Mouse (Mus musculus) spleen, postnatal 4 days (tissue): ENCODE data around the gene Zbtb20.

ENCODE experiments used
- DNase-seq, 2 experiments: peaks; one replicate each; pipeline ENCODE4 v3.0.0; 2022; ENCODE audit warnings: low spot score in 2 of 2

The Zbtb20 gene

DNA sequence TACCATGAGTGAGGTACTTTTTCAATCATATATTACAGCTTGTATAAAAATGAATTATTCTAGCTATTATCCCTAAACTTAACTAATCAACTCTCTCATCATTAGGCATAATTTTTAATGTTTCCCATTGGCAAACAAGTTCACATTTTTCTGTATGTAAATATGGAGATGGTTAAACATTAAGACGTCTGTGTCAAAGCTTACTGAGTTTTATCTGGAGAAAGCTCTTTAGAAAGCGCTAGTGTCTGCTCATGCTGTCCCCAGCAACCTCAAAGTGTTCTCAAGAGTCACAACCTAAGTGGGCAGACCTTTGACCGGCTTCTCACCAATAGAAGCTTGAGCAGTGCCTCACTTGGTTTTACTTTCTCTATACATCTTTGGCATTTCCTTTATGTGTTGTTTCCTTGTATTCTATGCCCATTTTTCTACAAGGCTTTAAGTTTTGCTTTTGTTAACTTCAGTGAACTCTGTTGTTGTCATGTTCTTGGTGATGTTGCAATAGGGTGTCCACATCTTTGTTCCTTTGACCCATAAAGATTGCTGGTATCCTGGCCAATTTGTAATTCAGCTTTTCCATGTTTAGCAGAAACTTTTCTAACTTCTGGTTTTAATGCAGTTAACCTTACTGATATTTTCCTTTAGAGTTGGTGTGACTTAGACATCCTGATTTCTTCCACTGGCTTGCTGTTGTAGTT lies 522.1 kb downstream of the Zbtb20 start:
- DNase-seq, result no peak

DNA sequence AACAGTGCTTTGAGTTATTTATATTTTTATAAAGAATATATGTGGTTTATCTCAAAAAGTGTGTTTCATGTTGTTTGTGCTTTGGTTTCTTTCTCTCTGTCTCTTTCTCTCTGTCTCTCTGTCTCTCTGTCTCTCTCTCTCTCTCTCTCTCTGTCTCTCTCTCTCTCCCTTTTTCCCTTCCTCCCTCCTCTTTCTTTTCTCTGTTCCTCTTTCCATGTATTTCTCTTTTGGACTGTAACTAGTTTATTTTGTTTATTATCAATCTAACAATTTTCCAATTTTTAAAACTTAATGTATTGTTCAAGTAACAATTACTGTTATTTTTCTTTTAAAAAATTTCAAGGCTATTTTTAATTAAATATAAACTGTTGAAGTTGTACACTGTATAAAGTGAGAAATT lies 523.7 kb downstream of the Zbtb20 start:
- DNase-seq, result no peak

DNA sequence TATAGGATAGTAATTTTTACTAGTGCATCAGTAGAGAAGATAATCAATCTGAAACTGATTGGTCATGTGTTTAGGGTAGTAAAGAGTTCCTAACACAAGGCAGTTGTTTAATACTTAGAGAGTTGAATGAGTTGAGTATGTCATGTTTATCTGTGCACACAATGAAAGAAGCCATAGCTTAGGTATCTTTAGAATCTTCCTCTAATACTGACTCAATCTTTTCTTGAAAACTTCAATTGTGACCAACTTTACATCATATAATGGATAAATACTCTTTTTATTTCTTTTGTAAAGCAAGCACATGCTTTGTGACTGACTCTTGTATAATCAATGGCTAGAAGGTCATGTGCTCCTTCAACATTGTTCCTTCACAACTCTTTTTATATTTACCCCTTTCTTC lies 524.4 kb downstream of the Zbtb20 start:
- no peak for DNase-seq

DNA sequence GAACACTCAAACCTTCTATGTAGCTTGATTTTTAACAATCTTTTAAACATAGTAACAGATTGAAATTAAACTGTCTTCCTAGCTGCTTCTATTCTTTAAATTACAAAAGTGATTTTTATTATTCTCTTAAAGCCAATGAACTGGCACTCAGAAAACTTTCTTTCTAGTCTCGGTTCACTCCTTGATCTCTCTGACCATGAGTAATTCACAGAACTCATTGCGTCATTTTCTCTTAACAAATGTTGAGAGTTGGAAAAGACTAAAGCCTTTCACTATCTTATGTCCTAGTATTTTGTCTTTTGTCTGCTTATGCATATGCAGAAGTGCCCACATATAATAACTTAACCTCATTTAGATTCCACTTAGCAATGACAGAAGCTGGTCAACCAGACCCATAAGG lies 525.3 kb downstream of the Zbtb20 start:
- DNase-seq, result no peak

DNA sequence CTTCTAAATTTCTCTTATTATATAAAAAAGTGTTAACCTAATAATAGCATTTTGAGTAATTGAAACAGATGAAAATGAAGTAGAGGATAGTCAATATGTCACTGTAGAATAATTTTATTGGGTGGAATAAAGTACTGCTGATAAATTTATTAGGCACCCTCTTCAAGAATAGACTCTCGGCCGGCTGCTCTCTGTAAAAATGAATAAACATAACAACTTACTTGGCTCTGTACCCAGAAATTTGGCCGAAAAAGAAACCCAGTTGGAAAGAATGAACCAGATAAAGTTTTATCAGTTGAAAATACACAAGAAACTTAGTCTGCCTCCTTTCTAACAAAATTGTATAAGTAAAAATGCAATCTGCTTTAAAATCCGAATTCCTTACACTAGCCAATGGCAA lies 527.2 kb downstream of the Zbtb20 start:
- no peak for DNase-seq

DNA sequence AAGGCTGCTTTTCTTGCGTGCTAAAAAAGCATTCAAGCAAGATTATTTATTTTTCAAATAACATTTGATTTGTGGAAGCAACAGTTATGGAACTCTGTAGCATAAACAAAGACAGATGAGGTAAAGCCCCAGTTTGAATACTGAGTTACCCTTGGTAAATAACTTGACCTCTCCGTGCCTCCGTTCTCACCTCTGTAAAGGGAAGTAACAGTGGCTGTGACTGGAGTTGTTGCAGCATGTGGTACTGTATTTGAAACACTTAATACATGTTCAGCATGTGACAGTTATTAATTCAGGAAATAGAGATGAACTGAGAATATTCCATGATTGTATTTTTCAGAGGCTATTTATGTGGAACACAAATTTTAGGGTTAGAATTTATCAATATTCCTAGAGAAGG lies 529.4 kb downstream of the Zbtb20 start:
- DNase-seq, result no peak

DNA sequence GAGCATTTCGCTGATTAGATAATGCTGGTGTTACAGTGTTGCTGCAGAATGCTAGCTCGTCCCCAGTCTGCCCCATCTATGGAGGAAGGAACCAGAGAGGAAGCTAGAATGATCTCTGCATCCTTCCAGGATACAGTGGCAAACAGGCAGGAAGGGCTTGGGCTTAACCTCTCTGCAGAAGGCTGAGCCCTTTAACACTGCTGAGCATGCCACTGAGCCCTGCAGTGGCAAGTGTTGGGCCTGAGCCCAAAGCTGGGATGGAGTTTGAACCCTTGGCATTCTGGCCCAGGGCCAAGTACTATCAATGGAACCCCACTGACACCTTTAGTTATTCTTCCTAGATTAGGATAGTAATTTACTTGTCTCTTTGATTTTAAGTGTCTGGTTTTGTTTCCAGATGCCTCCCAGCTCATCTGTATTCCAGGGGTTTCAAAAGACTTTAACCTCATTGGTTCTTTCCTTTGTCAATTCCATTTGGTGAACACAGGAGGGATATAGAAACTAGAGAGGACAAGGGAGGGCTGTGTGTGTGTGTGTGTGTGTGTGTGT lies 532.0 kb downstream of the Zbtb20 start:
- no peak for DNase-seq

DNA sequence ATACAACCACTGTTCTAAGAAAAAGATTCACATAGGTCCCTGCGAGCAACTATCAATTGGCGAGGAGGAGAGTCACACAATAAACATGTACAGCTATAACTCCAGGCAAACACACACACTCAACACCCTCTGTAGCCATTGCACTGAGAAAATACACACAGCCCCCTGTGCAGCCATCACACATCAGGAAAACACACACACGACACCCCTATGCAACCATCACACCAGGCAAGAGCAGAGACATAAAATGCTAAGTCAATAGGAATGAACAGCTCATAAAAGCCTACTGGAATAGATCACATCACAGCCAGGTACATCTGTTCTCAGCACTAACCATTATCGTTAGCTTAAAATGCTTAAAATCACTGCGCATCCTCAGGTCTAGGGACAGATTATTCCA lies 532.9 kb downstream of the Zbtb20 start:
- no peak for DNase-seq

DNA sequence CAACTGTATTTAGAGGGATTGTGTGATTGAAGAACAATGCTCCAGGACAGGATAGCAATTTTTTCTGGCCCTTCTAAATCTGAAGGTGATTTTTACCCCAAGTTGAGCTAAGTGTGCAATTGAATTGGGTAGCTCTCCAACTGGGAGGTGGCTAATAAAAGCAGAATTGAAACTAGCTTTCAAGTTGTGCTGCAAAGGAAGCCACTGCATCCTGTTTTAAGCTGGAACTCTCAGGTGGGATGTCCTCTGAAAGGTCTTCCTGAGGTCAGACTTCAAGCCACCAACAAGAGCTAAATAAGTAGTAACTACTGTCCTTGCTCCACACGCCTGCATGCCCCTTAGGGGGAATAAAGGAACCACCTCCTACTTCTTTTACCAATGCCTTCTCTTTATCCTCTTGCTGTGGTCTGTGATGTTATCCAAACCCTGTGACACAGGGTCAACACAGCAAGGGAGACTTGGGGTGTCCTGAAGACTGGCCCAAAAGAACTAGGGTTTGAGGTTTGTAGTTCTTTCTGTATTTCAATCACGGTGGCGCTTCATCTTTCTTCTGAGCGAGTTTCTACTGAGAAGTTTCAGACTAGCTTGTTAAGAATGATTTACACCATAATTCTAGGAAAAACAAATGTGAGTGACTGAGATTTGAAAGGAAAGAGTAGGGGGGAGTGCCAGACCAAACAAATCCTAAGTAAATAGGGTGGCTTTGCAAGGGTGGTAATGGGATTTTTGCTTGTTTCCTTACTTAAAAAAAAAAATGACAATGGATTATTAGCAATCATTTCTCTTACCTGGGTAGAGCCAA lies 533.6 kb downstream of the Zbtb20 start:
- DNase-seq, result no peak

DNA sequence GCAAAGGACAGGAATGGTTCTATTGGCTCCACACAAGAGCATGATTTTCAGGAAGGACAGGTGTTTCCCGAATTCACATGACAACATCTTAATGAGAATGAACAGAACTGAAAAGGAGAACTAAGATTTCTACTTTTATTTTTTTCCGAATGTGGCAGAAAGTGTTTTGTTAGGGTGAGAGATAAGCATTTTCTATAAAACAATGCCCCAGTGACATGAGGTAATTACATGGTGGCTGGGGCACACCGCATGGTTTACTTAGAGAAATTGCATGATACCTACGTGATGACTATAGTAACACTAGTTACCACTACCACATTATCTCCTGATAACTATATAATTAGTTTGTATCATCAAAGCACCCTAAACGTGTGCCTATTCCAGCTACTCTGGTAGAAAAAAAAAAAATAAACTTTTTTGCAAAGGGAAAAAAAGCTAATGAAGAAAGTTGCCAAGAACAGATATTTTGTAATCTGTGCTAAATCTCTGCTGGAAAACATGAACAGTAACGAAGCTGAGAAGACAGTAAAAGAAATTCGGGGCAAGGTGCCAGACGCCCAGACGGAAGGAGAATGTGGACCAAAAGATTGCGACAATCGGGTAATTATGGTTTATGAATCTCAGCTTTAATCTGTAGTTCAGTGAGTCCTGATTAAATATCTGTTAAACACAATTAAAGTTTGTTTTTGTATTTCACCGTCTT lies 534.4 kb downstream of the Zbtb20 start:
- DNase-seq, result no peak

DNA sequence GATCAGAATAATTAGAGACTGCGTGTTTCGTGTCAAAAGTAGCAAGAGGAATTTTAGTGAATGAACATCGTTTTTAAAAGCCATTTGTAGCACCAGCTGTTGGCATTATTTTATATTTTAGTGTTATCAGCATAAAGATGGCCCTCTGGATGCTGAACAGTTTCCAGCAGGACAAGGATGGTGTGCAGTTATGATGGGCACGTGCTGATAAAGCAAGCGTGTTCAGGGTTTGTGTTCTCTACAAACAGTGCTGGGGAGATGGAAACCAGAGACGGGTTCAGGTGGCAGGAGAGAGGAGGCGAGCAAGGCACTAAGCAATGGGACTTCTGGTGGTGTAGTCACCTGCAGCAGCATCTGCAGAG lies 534.9 kb downstream of the Zbtb20 start:
- no peak for DNase-seq

DNA sequence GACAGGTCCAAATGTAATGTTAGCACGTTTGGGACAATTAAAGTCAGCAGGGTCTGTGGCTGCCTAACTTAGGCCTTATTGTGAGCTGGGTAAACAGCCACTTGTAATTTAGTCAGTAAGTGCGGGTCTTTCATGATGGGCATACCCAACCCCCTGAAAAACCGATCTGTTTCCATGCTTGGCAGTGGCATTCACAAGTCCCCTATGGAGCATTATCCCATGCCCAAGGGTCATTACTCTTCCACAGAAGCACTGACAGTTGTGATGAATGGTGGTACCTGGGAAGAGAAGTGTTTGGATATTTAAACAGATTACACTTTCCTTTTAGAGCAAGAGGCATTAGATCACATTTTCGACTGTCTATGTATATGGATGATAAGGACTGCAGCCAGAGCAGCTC lies 540.2 kb downstream of the Zbtb20 start:
- no peak for DNase-seq

DNA sequence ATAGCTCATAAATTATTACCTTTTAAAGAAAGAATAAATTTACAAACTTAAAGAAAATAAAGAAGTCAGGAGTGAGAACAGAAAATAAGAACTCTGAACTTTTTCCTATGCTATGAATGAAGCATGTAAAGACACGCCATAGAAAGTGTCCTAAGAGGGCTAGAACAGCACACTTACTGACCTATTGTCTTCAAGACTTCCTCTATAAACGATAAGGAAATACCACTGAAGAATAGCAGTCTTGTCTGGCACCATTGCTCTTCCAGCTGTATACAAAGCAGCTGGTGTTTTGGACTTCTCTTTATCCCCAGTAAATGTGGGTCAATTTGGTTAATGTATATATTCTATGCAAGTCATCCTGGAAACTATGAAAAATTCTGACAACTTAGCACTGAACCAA lies 544.2 kb downstream of the Zbtb20 start:
- no peak for DNase-seq

DNA sequence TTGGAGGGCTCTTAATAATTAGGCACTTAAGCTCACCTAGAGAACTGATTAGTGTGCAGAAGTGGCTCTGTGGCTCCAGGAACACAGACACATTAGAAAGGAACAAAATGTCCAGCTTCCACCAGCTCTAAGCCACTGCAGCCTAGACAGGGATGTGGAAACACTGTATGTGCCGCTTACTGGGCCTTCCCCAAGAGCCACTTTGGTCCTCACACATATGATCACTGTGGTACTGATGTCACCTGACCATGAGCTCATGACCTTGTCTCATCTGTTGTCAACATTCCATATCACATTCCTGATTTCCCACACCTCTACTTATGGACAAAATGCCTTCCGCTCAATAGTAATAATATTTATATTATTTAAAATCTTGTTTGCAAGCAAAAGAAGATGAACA lies 553.3 kb downstream of the Zbtb20 start:
- no peak for DNase-seq

DNA sequence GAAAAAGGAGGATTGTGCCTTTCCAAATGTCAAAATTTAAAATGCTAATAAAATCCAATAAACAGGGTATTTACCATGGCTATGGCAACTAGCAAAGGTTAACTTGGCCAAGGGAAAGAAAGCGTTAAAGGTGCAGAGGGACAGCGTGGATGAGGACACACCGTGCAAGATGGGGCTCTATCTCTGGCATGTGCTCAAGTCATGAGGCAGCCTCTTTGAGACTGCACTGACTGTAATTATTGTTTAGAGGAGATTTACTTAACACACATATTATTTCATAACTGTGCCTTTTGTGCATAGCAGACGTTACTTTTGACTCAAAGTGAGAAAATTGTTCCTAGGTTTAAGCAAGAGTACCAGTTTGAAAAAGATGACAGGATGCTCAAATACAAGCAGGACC lies 554.3 kb downstream of the Zbtb20 start:
- no peak for DNase-seq

DNA sequence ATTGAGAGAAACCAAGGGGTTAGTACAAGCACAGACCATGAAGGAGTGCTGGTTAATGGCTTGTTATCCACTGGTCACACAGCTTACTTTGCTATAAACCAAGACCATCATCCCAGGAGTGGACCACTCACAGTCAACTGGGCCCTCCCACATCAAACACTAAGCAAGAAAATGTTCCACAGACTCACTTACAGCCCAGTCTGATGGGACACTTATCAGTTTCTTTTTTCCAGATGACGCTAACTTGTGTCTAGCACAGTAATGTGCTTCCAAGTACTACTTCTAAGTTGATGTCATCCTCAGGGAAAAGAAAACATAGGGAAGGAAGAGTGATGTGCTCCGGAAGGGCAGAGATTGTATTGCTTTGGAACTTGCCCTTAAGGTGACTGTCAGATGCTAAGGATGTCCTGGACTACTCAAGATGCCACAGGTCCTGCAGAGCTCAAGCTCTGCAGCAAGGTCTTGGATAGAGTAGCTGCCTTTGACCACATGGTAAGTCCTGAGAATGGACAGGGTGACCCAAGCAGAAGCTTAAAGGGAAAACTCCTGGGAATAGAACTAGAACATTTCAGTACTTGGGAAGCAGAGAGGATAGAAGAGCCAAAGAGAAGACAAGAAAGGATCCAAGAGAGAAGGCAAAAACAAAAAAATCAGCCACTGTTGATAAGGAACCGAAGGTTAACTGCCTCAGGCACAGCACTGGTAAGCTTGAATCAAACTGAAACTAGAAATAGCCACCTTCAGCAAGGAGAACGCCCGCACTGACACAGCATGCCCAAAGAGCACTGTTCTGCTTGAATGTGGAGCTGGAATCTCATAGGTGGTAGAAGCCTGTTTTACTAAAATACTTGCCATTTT lies 556.1 kb downstream of the Zbtb20 start:
- DNase-seq, result no peak

DNA sequence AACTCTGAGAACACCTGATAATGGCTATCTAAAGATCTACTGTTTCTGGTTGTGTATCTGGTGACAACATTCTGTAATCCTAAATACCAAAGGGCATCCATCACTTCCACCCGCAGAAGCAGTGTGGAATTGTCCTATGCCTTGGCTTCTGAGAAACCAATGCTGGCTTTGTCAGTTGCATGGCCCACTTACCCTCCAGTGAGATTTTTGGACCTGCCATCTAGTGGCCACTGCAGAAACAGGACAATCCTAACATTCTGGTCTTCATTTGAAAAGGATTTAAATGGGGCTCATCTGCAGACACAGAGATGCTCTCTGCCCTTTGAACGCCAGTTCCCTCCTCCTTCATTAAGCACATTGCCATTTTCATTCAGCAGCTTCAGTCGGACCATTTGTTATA lies 559.3 kb downstream of the Zbtb20 start:
- DNase-seq, result no peak

DNA sequence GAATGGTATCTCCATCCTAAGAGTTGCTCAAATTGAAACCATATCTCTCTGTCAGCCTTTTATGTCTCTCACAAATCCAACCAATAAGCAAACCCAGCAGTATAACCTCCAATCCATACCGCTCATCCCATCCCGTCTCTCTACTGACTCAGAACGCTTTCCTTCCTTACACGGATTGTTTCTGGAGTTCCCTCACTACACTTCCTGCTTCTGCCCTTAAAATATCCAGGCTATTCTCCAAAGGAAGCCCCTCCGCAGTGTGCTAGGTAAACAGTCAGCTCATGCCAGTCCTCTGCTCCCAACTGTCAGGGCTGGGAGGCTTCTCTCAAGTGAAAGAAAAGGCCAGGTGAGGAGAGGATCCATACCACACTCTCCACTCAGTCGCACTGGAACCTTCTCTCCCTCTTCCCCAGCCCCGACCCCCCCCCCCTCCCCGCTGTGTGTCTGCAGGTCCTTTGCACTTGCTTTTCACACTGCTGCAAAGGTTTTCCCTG lies 563.2 kb downstream of the Zbtb20 start:
- no peak for DNase-seq

DNA sequence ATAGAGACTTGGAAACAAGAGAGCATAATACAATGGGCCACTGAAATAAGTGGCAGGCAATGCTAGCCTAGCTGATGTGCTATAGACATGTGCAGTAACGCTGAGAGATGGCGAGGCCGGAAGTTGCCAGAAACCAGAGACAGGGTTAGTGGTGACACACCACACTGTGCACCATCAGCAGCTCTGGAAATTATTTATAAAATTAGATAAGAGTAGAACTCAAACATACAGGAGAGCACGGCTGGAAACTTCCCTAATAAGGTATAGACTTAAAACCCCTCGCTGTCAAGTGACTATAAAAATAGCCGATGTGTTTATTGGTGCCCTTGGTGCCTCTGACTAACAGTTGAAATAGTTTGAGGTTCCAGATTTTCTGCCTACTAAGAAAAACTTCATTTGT lies 565.7 kb downstream of the Zbtb20 start:
- no peak for DNase-seq

DNA sequence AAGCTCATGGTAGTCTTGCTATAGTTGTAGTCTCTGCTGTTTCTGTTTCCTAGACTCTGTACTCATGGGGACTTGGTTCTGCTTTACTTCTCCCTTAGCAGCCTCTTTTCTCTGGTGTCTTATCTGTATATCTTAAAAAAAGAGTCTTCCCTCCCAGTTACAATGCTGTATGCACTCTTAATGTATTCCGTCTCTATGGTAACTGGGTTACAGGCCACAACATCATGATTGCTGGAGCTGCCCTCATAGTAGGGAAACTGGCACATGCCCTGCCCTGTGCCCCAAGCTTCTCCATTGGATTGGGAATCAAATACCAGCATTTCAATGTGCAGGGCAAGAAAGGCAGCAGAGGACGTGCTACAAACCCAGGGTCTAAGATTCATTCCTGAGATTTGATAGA lies 567.4 kb downstream of the Zbtb20 start:
- no peak for DNase-seq

DNA sequence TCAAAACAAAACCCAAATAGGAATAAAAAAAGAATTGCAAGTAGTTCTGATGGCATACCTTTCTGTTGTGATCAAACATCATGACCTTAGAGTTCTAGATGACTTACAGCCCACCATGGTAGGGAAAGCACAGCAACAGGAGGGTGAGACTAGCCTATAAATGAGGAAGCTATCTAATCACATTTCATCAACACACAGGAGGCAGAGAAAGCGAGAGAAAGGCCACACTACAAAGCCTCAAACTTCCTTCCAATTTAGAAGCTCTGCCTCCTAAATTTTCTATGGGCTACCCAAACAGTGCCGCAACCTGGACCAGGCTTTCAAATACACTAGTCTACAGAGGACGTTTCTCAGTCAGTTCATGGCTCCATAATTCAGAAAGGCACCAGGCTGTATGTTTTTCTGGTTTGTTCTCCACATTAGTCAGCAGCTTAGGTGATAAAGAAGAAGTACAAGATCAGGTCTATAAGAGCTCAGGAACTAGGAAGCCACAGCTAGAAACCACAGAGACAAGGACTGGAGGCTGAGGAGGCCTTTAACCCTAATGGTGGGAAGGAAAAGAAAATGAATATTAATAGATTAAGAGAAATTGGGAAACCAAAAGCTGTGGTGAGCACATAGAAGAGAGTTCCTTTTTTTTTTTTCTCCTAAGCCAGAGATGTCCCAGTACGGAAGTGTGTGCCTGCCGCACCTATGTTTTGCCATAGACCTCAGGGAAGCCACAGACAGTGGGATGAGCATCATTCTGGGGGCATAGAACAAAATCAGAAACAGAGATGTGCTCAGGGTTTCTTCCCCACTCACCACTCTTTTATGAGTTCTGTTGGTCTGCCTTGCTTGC lies 572.7 kb downstream of the Zbtb20 start:
- no peak for DNase-seq
